Mouse (Mus musculus) liver, embryonic 12.5 days (tissue): Measurements from ENCODE around the gene Isl2. TPM values are rescaled to one million over a fixed set of nuclear protein-coding genes. Genes with fewer than 3 reads are reported as not detected.

Source experiments
- ATAC-seq: fragments of 200-750 bp; cut with Nextera tagmentation; 2 replicates; pipeline ENCODE4 v1.8.0; 2017; ENCODE audit warnings: moderate number of reproducible peaks, mild to moderate bottlenecking, moderate library complexity
- H3K27ac ChIP-seq: fragments of 300-500 bp; sonication (generic); 2 replicates; pipeline ENCODE4 v1.5.1; 2016; ENCODE audit warnings: mild to moderate bottlenecking
- H3K27me3 ChIP-seq: fragments of 300-500 bp; sonication (generic); replicated peaks from 2 replicates; pipeline ENCODE4 v1.6.1; 2016; ENCODE audit warnings: mild to moderate bottlenecking, moderate library complexity
- H3K36me3 ChIP-seq: fragments of 300-500 bp; sonication (generic); 2 replicates; pipeline ENCODE4 v1.6.1; 2016; ENCODE audit warnings: mild to moderate bottlenecking, moderate library complexity
- H3K4me1 ChIP-seq: fragments of 300-500 bp; sonication (generic); 2 replicates; pipeline ENCODE4 v1.6.1; 2016
- H3K4me2 ChIP-seq: fragments of 300-500 bp; sonication (generic); 2 replicates; pipeline ENCODE4 v1.6.1; 2016; ENCODE audit warnings: mild to moderate bottlenecking, moderate library complexity
- H3K4me3 ChIP-seq: fragments of 300-500 bp; sonication (generic); 2 replicates; pipeline ENCODE4 v1.5.1; 2016; ENCODE audit warnings: mild to moderate bottlenecking, moderate library complexity
- H3K9ac ChIP-seq: fragments of 300-500 bp; sonication (generic); 2 replicates; pipeline ENCODE4 v1.6.1; 2016; ENCODE audit warnings: mild to moderate bottlenecking, moderate library complexity
- H3K9me3 ChIP-seq: fragments of 300-500 bp; sonication (generic); replicated peaks from 2 replicates; pipeline ENCODE4 v1.6.1; 2016; ENCODE audit warnings: mild to moderate bottlenecking, moderate library complexity
- WGBS: fragments of 180-500 bp; shearing (Covaris S2); methylation state at CpG from one replicate; pipeline ENCODE4 v1.1.7; 2016; ENCODE audit not compliant: insufficient replicate concordance; 5-methylcytosine and 5-hydroxymethylcytosine counted together
- polyA plus RNA-seq: library from polyadenylated mRNA; unstranded; fragments of >200 nt; fragmentation: Nextera tagmentation; extraction: Ambion mirVana; gene quantifications from 2 replicates; pipeline ENCODE4 v1.2.1, GENCODE M21; 2016

Gene Isl2
- polyA plus RNA-seq, 1 experiment from 2014 or later, result 1.3 TPM

DNA sequence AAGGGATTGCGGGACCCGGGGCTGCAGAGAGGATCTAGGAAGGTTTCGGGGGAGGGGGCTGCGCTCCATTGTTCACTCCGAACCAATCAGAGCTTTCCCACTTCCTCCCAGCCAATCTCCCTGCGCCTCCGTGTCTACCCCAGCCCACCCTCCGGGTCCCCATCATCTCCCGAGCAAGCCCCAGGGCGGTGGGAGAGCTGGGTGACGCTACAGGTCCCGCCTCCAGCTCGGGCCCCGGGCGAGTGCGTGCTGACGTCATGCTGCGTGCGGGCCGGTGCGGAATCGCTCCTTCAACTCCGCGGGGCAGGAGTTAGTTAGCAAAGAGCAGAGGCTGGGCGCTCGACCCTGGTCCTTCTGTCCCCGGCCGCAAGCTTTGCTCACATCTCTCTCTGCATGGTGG is 2.4 kb downstream of the Isl2 start:
- Histone ChIP-seq H3K36me3 (no peaks in the 10 kb centered on the region), H3K4me2 (peak overlapping the region; percentile 69), H3K9me3 (peaks cover 2% of the 10 kb centered on the region; the same call in 1 of the 2 replicates), H3K9ac (no peak overlapping the region), H3K4me1 (peaks cover 23% of the 10 kb centered on the region), H3K27me3 (peaks cover 99% of the 10 kb centered on the region), H3K4me3 (peak overlapping the region; percentile 49), H3K27ac (no peak overlapping the region)
- under 1% methylated on average over 28 of the region's 28 CpGs for WGBS
- no peak; the same call in 1 of the 2 replicates for ATAC-seq

DNA sequence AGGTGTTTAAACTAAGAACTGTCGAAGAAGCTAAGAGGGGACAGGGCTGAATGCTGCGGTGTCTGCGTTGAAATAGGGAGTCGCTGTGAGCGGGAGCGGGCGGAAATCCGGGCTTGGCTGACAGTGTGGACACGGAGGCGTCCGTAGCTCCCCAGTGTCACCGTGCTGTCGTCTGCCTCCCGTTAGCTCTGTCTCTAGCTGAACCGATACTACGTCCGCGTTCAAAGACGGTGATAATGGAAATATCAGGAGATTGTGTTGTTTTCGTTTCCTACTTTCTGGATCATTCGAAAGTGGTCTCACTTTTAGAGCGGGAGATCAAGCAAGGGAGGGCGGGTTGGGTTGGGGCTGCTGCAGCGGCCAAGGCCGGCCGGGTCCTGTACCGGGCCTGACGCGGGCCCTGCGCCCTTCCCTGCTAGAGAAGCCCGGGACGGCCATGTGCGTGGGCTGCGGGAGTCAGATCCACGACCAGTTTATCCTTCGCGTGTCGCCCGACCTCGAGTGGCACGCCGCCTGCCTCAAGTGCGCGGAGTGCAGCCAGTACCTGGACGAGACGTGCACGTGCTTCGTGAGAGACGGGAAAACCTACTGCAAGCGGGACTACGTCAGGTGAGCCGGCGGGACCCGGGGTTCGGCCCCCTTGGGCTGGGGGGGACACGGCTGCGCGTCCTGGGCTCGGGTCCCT is 3.4 kb downstream of the Isl2 start:
- ATAC-seq, result no peak
- Histone ChIP-seq H3K4me1 (peaks cover 33% of the 10 kb centered on the region), H3K36me3 (no peaks in the 10 kb centered on the region), H3K4me2 (peak overlapping the region; percentile 69), H3K27ac (no peak overlapping the region), H3K27me3 (peaks cover 99% of the 10 kb centered on the region), H3K4me3 (peak overlapping the region; percentile 49), H3K9me3 (peaks cover 9% of the 10 kb centered on the region; the same call in 1 of the 2 replicates), H3K9ac (no peak overlapping the region)
- WGBS, result 1% methylated on average over 59 of the region's 59 CpGs

GRCm38 (mm10) chr9:55542366-55543325 is 4.2 kb downstream of the Isl2 start:
- H3K4me2 ChIP-seq, result peak overlapping the region; percentile 69
- H3K27ac ChIP-seq, result no peak overlapping the region
- H3K36me3 ChIP-seq, result no peaks in the 10 kb centered on the region
- peaks cover 33% of the 10 kb centered on the region for H3K4me1 ChIP-seq
- WGBS, result 4% methylated on average over 59 of the region's 59 CpGs
- peaks cover 99% of the 10 kb centered on the region for H3K27me3 ChIP-seq
- no peak for ATAC-seq
- no peak overlapping the region for H3K9ac ChIP-seq
- peak overlapping the region; percentile 49 for H3K4me3 ChIP-seq
- H3K9me3 ChIP-seq, result peaks cover 9% of the 10 kb centered on the region; the same call in 1 of the 2 replicates

- H3K4me2 ChIP-seq, result peak overlapping the region; percentile 47; the same call in 1 of the 2 replicates
- peaks cover 33% of the 10 kb centered on the region for H3K4me1 ChIP-seq
- H3K4me3 ChIP-seq, result no peak overlapping the region
- peaks cover 9% of the 10 kb centered on the region; the same call in 1 of the 2 replicates for H3K9me3 ChIP-seq
- ATAC-seq, result no peak
- 10% methylated on average over 8 of the region's 8 CpGs for WGBS
- no peaks in the 10 kb centered on the region for H3K36me3 ChIP-seq
- no peak overlapping the region for H3K27ac ChIP-seq
- peaks cover 100% of the 10 kb centered on the region for H3K27me3 ChIP-seq
- no peak overlapping the region for H3K9ac ChIP-seq
Observed at GRCm38 (mm10) chr9:55543336-55543702, 4.8 kb downstream of the Isl2 start.

DNA sequence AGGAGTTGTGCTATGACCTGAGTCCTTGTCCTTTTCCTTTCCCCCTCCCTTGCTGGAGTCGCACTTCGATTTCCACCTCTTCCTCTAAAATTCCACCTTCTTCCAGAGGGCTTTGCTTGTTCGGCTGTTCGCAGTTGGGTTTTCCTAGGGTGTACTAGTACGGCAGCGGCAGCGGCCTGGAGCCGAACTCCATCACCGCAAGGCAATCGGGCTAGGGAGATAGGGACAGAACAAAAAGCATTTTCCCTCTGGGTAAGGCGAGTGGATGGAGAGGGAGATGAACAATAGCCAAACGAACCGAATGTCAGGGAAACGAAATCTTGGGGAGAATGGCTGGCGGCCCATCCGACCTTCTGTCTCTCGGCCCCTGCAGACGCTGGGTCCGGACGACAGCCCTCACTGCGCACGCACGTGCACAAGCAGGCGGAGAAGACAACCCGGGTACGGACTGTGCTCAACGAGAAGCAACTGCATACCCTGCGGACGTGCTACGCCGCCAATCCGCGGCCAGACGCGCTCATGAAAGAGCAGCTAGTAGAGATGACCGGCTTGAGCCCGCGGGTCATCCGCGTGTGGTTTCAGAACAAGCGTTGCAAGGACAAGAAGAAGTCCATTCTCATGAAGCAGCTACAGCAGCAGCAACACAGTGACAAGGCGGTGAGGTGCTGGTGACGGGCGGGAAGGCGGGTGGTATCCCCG is 5.4 kb downstream of the Isl2 start:
- H3K4me1 ChIP-seq, result peaks cover 33% of the 10 kb centered on the region
- WGBS, result 2% methylated on average over 46 of the region's 46 CpGs
- ATAC-seq, result no peak

GRCm38 (mm10) chr9:55544861-55545555 is 6.5 kb downstream of the Isl2 start:
- no peak overlapping the region for H3K9ac ChIP-seq
- no peak for ATAC-seq
- peak overlapping the region; percentile 47; the same call in 1 of the 2 replicates for H3K4me2 ChIP-seq
- H3K27me3 ChIP-seq, result peaks cover 100% of the 10 kb centered on the region
- WGBS, result 3% methylated on average over 30 of the region's 30 CpGs
- H3K4me3 ChIP-seq, result peak overlapping the region; percentile 25; the same call in 1 of the 2 replicates
- H3K4me1 ChIP-seq, result peaks cover 33% of the 10 kb centered on the region
- H3K9me3 ChIP-seq, result peaks cover 9% of the 10 kb centered on the region; the same call in 1 of the 2 replicates
- H3K36me3 ChIP-seq, result no peaks in the 10 kb centered on the region
- H3K27ac ChIP-seq, result no peak overlapping the region

More for the DNA sequence above, 5.4 kb downstream of the Isl2 start:
- no peak overlapping the region for H3K9ac ChIP-seq
- H3K4me3 ChIP-seq, result peak overlapping the region; percentile 25
- H3K27me3 ChIP-seq, result peaks cover 100% of the 10 kb centered on the region
- H3K27ac ChIP-seq, result no peak overlapping the region
- peak overlapping the region; percentile 47 for H3K4me2 ChIP-seq
- H3K36me3 ChIP-seq, result no peaks in the 10 kb centered on the region
- peaks cover 9% of the 10 kb centered on the region; the same call in 1 of the 2 replicates for H3K9me3 ChIP-seq

DNA sequence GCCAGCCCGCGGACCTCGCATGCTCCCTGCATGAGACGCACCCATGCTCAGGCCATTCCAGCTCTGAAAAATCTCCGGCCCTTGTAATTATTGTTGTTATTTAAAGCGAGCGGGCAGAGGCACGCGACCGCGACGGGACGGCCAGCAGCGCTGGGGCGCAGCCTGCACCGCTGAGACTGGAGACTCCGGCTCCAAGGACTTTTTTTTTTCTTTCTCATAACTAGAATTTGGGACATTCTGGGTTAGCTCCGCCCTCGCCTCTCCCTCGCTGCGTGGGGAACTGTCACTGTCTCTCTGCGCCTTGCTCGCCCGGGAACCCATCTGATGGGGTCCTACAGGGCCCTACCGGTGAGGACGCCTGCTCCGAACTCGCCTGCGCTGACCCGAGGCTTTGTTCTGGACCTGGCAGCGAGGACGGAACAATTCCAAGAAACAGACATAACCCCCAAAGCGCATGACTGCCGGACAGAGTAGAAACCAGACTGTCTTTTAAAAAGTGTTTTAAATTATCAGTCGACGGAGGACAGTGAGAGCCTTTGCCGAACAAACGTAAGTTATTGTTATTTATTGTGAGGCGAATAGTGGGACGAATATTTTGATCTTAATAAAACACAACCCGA is 7.2 kb downstream of the Isl2 start:
- Histone ChIP-seq H3K9me3 (peaks cover 9% of the 10 kb centered on the region; the same call in 1 of the 2 replicates), H3K27ac (no peak overlapping the region), H3K27me3 (peaks cover 95% of the 10 kb centered on the region), H3K4me3 (peak overlapping the region; percentile 25; the same call in 1 of the 2 replicates), H3K36me3 (no peaks in the 10 kb centered on the region), H3K9ac (no peak overlapping the region), H3K4me2 (peak overlapping the region; percentile 52), H3K4me1 (peaks cover 30% of the 10 kb centered on the region)
- ATAC-seq, result no peak
- WGBS, result 9% methylated on average over 41 of the region's 41 CpGs

DNA sequence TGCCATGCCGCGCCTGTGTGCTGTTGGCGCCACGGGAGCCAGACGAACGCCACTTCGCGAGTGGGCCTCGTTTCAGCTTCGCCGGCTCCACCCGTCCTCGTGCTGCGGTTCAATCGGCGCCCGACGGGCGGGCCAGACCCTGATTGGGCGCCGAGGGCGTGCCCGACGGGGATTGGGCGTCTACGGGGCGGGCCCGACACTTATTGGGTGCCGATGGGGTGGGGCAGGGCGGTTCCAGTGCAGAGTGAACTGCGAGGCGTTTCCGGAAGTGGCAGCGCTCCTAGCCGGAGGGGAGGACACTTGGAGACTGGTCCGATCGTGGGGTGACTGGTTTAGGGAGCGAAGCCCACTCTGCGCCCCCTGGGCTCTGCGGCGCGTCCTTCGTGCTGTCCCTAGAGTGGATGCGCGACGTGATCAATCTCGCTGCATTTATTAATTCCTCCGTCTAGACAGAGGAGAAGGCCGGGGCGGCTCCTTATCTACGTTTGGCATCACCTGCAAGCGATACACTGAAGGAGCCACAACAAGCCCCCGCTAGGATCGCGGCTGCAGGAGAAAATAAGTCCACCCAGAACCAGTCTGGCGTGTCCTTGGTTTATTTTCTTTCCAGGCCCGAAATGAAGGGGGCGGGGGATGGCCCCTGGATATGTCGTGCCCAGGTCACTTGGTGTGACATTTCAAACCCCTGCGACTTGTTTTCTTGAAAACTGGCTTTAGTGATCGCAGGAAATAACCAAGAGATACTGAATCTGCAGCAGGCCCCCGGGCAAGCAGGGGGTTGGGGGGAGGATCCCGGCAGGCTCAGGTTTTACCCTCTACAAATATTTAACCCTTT is 7.9 kb downstream of the Isl2 start:
- H3K4me1 ChIP-seq, result peaks cover 25% of the 10 kb centered on the region
- H3K9ac ChIP-seq, result no peak overlapping the region
- WGBS, result 4% methylated on average over 62 of the region's 63 CpGs
- H3K27ac ChIP-seq, result no peak overlapping the region
- H3K4me3 ChIP-seq, result peak overlapping the region; percentile 25
- peaks cover 9% of the 10 kb centered on the region; the same call in 1 of the 2 replicates for H3K9me3 ChIP-seq
- H3K36me3 ChIP-seq, result no peaks in the 10 kb centered on the region
- peak; percentile 75 for ATAC-seq
- peak overlapping the region; percentile 52 for H3K4me2 ChIP-seq
- peaks cover 87% of the 10 kb centered on the region for H3K27me3 ChIP-seq

DNA sequence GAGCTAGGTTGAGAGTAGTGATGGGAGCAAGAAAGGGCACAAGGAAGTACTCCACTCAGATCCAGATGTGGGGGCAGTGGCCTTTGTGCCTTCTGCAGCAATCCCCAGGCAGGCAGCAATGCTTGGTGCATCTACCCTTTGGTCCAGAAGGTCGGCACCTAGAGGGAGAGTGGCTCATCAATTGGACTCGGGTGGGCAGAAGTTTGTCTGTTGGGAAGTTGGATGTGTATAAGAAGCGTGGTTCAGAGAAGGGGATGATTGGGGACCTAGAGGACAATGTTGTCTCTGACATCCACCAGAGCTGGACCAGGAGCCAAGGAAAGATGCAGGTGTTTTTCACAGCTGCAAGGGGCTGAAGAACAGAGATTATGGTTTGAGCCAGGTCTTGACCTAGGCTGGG is 10.4 kb downstream of the Isl2 start:
- H3K36me3 ChIP-seq, result no peaks in the 10 kb centered on the region
- ATAC-seq, result no peak
- H3K27me3 ChIP-seq, result peaks cover 63% of the 10 kb centered on the region
- H3K9me3 ChIP-seq, result peaks cover 9% of the 10 kb centered on the region; the same call in 1 of the 2 replicates
- H3K9ac ChIP-seq, result no peak overlapping the region
- peaks cover 13% of the 10 kb centered on the region for H3K4me1 ChIP-seq
- no peak overlapping the region for H3K27ac ChIP-seq
- no peak overlapping the region for H3K4me3 ChIP-seq
- WGBS, result 14% methylated on average over 3 of the region's 3 CpGs
- 0 out of 2 replicates have a peak overlapping the region, but pooled peaks have one; percentile 39 for H3K4me2 ChIP-seq

GRCm38 (mm10) chr9:55549302-55549890 is 10.9 kb downstream of the Isl2 start:
- no peak overlapping the region for H3K27ac ChIP-seq
- no peak overlapping the region for H3K9ac ChIP-seq
- ATAC-seq, result no peak
- 14% methylated on average over 16 of the region's 16 CpGs for WGBS
- peak overlapping the region; percentile 39 for H3K4me2 ChIP-seq
- peaks cover 57% of the 10 kb centered on the region for H3K27me3 ChIP-seq
- H3K4me1 ChIP-seq, result peaks cover 13% of the 10 kb centered on the region
- no peaks in the 10 kb centered on the region for H3K36me3 ChIP-seq
- H3K4me3 ChIP-seq, result no peak overlapping the region
- peaks cover 9% of the 10 kb centered on the region; the same call in 1 of the 2 replicates for H3K9me3 ChIP-seq
